11 mouse cellular contexts compared by ENCODE assay signal in the genomic region with DNA sequence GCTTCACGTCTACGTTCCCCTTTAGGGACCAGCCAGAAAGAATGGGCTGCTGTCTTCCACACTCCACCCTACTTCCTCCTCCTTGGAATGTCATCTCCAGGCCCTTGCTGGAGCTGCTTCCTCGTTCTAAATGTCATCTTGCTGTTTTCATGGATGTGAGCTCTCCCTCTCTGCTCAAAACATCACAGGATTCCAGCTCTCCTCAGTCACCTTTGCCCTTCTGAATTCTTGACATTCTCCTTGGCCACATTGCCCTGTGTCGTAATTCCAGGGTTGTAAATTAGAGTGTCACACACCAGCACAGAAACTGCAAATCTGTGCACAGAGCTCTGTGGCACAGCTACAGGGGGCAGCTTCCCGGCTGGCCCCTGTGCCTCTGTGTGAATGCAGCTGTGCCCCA. TPM values are rescaled to one million over a fixed set of nuclear protein-coding genes. Genes with fewer than 3 reads are reported as not detected.
DNase-seq lines count a peak whose midpoint lies in the region; ATAC-seq lines count a peak whose summit lies in the region.
"Had no signal": no experiment of that assay in that cellular context is flagged by ENCODE, and none has a peak within 500 bp of the region (broad histone marks: within the 10 kb centered on the region; RNA-seq: fewer than 3 reads in every experiment).

No protein-coding gene starts in this region.

- 0 out of 2 replicates have a peak overlapping the region, but pooled peaks have one; percentile 10 for H3K9ac ChIP-seq in neural tube, embryonic 11.5 days (ENCODE audit: low read length)
- no peak overlapping the region for H3K9ac ChIP-seq in neural tube, embryonic 15.5 days (replicated peaks)
- H3K9ac ChIP-seq in liver, embryonic 11.5 days (ENCODE audit: low read depth, low read length), result no peak overlapping the region
- H3K9ac ChIP-seq: liver, embryonic 12.5 days had no signal

- no peak overlapping the region for H3K4me3 ChIP-seq in neural tube, embryonic 11.5 days (ENCODE audit: low read depth, low read length)
- no peak overlapping the region for H3K4me3 ChIP-seq in neural tube, embryonic 15.5 days (replicated peaks)
- H3K4me3 ChIP-seq in liver, embryonic 11.5 days (ENCODE audit: low read depth, low read length), result no peak overlapping the region
- H3K4me3 ChIP-seq: forebrain, embryonic 10.5 days; gastrocnemius, adult 2 months; liver, embryonic 12.5 days had no signal

- 19% methylated on average over 5 of the region's 5 CpGs for WGBS in neural tube, embryonic 11.5 days
- 24% methylated on average over 5 of the region's 5 CpGs for WGBS in neural tube, embryonic 15.5 days
- WGBS in liver, embryonic 11.5 days, result 32% methylated on average over 5 of the region's 5 CpGs

- no peaks in the 10 kb centered on the region for H3K36me3 ChIP-seq in neural tube, embryonic 11.5 days (ENCODE audit: control insufficient read depth, insufficient read depth, low read length)
- H3K36me3 ChIP-seq in neural tube, embryonic 15.5 days, result no peaks in the 10 kb centered on the region
- H3K36me3 ChIP-seq in liver, embryonic 11.5 days (ENCODE audit: control insufficient read depth, insufficient read depth, low read length), result no peaks in the 10 kb centered on the region
- H3K36me3 ChIP-seq: forebrain, embryonic 10.5 days; liver, embryonic 12.5 days had no signal

- DNase-seq in neural tube, embryonic 11.5 days (ENCODE audit: low spot score), result no peak
- DNase-seq in forelimb bud, embryonic 11.5 days (ENCODE audit: low read depth, low spot score), result peak; percentile 69
- peak; percentile 65 for DNase-seq in kidney, postnatal 14 days
- DNase-seq in lung, postnatal 36 days, result no peak
- DNase-seq in right cerebral cortex, postnatal 25 days, result no peak
- no peak for DNase-seq in liver, embryonic 11.5 days (ENCODE audit: low spot score)
- DNase-seq: gastrocnemius, adult 2 months; lung, postnatal 14 days had no signal

- no peaks in the 10 kb centered on the region for H3K27me3 ChIP-seq in neural tube, embryonic 11.5 days (ENCODE audit: control insufficient read depth, insufficient read depth, low read length)
- H3K27me3 ChIP-seq in neural tube, embryonic 15.5 days (replicated peaks), result no peaks in the 10 kb centered on the region
- peaks cover 10% of the 10 kb centered on the region; the same call in 1 of the 2 replicates for H3K27me3 ChIP-seq in liver, embryonic 11.5 days (replicated peaks; ENCODE audit: control insufficient read depth, insufficient read depth, low read length)

- no peak for ATAC-seq in neural tube, embryonic 11.5 days (ENCODE audit: insufficient read depth, low FRiP score, low TSS enrichment)
- ATAC-seq in neural tube, embryonic 15.5 days (ENCODE audit: low FRiP score), result no peak
- ATAC-seq in liver, embryonic 11.5 days (replicated peaks; ENCODE audit: low FRiP score), result no peak
- ATAC-seq: liver, embryonic 12.5 days had no signal

- no peak overlapping the region for H3K4me2 ChIP-seq in neural tube, embryonic 11.5 days (ENCODE audit: low read depth)
- no peak overlapping the region for H3K4me2 ChIP-seq in neural tube, embryonic 15.5 days
- H3K4me2 ChIP-seq in liver, embryonic 11.5 days, result no peak overlapping the region
- H3K4me2 ChIP-seq: liver, embryonic 12.5 days had no signal

- H3K4me1 ChIP-seq in neural tube, embryonic 11.5 days (ENCODE audit: control insufficient read depth, insufficient read depth, low read length), result peaks cover 5% of the 10 kb centered on the region
- 0 out of 2 replicates have a peak, but pooled peaks cover 4% of the 10 kb centered on the region for H3K4me1 ChIP-seq in neural tube, embryonic 15.5 days
- H3K4me1 ChIP-seq in liver, embryonic 11.5 days (replicated peaks; ENCODE audit: control insufficient read depth, insufficient read depth, low read length), result no peaks in the 10 kb centered on the region; the same call in 1 of the 2 replicates
- H3K4me1 ChIP-seq: liver, embryonic 12.5 days had no signal

- no peaks in the 10 kb centered on the region for H3K9me3 ChIP-seq in neural tube, embryonic 11.5 days (ENCODE audit: control insufficient read depth, low read length)
- no peaks in the 10 kb centered on the region for H3K9me3 ChIP-seq in neural tube, embryonic 15.5 days (replicated peaks)
- no peaks in the 10 kb centered on the region for H3K9me3 ChIP-seq in liver, embryonic 11.5 days (ENCODE audit: control insufficient read depth, low read length)
- H3K9me3 ChIP-seq: forebrain, embryonic 10.5 days; liver, embryonic 12.5 days had no signal

- no peak overlapping the region for H3K27ac ChIP-seq in neural tube, embryonic 11.5 days (ENCODE audit: low read depth, low read length)
- no peak overlapping the region for H3K27ac ChIP-seq in neural tube, embryonic 15.5 days (replicated peaks)
- no peak overlapping the region for H3K27ac ChIP-seq in liver, embryonic 11.5 days (ENCODE audit: low read depth, low read length)
- H3K27ac ChIP-seq: forebrain, embryonic 10.5 days; gastrocnemius, adult 2 months; liver, embryonic 12.5 days had no signal

RNA-seq across cellular contexts. Expression of a gene that starts 50.0 kb away (rescaled TPM):
- 2.3 and 3.2 TPM in 2 replicates for polyA plus RNA-seq in neural tube, embryonic 11.5 days (2014; fragmentation: Nextera tagmentation; extraction: Ambion mirVana)
- 1.8 and 1.9 TPM in 2 replicates for polyA plus RNA-seq in neural tube, embryonic 15.5 days (2015; fragmentation: Nextera tagmentation; extraction: Ambion mirVana)
- polyA plus RNA-seq in liver, embryonic 11.5 days (2014; fragmentation: Nextera tagmentation; extraction: Ambion mirVana), result 3.1 and 3.6 TPM in 2 replicates

RNA-seq across cellular contexts. Expression of a gene that starts 50.1 kb away (rescaled TPM):
- 72.4 and 77.5 TPM in 2 replicates for polyA plus RNA-seq in neural tube, embryonic 11.5 days (2014; fragmentation: Nextera tagmentation; extraction: Ambion mirVana)
- 125 and 158 TPM in 2 replicates for polyA plus RNA-seq in neural tube, embryonic 15.5 days (2015; fragmentation: Nextera tagmentation; extraction: Ambion mirVana)
- 53.6 and 56.4 TPM in 2 replicates for polyA plus RNA-seq in liver, embryonic 11.5 days (2014; fragmentation: Nextera tagmentation; extraction: Ambion mirVana)

RNA-seq across cellular contexts. Expression of a gene that starts 57.9 kb away (rescaled TPM):
- polyA plus RNA-seq in neural tube, embryonic 11.5 days (2014; fragmentation: Nextera tagmentation; extraction: Ambion mirVana), result 32.3 and 38.5 TPM in 2 replicates
- 29.8 and 30.6 TPM in 2 replicates for polyA plus RNA-seq in neural tube, embryonic 15.5 days (2015; fragmentation: Nextera tagmentation; extraction: Ambion mirVana)
- 15.4 and 18.8 TPM in 2 replicates for polyA plus RNA-seq in liver, embryonic 11.5 days (2014; fragmentation: Nextera tagmentation; extraction: Ambion mirVana)

Comparison
In these comparisons a context has a peak if more than half of its experiments do, and no peak if none do; other contexts are left out.
1. DNase-seq: peak in forelimb bud, embryonic 11.5 days (single experiment) and kidney, postnatal 14 days (single experiment); none in neural tube, embryonic 11.5 days (single experiment), lung, postnatal 36 days (single experiment), right cerebral cortex, postnatal 25 days (single experiment) and liver, embryonic 11.5 days (single experiment).